Mouse (Mus musculus): ENCODE results near the gene Stxbp4.
A peak's percentile ranks its signal among the peaks of the same experiment; 100 is the strongest.

Gene Stxbp4

DNA sequence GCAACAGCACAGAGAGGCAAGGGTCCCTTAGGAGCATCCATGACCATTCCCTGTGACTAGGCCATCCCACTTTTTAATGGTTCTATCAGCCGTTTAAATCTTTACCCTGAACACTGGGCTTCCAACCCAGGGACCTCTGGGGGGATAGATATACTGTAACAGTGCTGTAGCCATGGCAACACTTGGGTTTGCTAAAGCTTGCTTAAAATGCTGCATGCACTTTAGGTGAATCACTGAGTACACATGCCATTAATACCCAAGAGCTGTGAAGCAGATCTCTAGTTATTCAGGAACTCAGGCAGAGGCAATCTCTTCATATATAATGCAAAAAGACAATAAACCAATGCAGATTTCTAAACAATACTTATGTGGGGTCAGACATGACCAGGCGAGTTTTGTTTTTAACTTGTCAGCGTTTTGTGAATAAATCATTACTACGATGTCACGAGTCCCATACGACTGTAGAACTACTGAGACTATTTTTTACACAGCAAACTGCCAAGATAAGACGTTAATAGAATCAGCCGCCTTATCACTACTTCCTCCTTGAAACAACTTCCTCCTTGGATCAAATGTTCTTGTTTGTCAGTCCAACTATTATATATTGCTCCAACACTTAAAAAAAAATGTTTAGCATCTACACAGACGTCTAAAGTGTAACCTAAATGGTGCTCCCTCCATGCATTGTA, 79.4 kb downstream of the Stxbp4 start:
- no peak for DNase-seq (ENCODE audit: low read depth, low spot score)

DNA sequence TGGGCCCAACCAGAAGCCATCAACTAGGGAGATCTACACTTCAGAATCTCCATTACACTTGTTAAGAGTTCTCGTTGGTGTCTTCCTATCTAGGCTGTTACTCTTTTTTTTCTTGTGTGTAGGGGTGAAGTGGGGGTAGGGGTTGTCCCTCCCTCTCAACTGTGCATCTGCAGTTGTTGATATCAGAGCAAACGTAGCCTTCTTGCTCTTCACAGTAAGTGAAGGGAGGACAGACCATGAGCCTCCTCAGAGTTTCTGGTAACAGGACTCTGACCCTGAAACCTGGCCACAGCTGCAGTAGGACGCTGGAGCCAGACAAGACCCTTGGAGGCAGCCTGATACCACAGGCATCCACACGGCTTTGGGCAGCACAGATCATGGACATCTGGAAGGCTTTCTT, 81.4 kb downstream of the Stxbp4 start:
- no peak for DNase-seq (ENCODE audit: low read depth, low spot score)

- no peak for DNase-seq (ENCODE audit: low read depth, low spot score)
Measured at GRCm38 (mm10) chr11:90553963-90554362, 83.9 kb downstream of the Stxbp4 start.

- no peak for DNase-seq (ENCODE audit: low read depth, low spot score)
Measured at GRCm38 (mm10) chr11:90552303-90553201, 85.3 kb downstream of the Stxbp4 start.

DNA sequence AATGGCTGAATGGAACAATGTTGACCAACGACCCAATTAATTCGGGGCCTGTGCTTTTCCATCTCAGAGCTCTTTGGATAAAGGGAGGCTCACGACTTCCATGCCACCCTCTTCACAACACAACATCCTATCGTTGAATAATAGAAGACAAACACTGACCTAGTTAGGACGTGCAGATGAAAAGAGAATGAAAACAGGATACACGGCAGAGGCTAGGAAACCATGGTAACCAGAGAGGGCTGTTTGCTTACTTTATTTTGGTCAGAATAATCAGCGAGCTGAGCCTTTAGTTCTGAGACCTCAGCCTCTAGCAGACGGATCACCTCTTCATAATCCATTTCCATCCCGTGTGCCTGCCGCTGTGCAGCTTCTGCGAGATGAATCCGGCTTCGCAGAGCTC, 89.3 kb downstream of the Stxbp4 start:
- no peak for DNase-seq (ENCODE audit: low read depth, low spot score)

GRCm38 (mm10) chr11:90538636-90539263, 99.1 kb downstream of the Stxbp4 start:
- DNase-seq (ENCODE audit: low read depth, low spot score): no peak

DNA sequence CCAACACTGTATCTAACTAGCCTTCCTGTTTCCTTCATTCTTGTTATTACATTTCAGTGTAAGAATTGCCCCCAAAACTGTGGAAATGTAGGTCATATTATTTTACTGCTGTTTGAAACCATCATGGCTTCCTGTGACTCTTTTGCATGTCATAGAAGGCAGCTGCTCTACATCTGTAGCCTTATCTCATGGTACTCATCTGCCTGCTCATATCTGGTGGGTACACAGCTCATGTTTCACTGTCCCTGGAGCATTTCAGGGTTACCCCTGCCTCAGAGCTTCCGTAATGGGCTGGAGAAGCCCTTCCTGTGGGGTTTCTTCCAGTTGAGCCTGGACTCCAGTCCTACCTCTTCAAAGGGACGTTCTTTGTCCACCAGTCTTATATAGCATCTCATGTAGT, 112.6 kb downstream of the Stxbp4 start:
- DNase-seq (ENCODE audit: low read depth, low spot score): no peak

DNA sequence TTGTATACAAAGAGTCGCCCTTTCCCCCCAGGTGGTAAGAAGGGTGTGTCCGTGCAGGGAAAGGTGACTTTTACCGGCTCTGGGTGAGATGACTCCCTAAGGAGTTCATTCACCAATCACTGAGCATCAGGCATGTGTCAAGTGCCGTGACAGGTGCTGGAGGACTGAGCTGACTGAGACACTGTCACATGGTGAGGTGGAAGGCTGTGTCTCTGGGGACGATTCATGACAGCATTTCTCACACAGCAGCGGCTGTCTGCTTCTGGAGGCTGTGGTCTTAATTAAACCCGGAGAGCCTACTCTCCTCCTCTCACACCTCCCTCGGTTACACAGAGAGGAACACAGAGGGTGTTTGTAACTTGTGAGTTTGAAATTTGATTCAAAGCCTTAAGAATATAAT, 116.8 kb downstream of the Stxbp4 start:
- DNase-seq (ENCODE audit: low read depth, low spot score): no peak

DNA sequence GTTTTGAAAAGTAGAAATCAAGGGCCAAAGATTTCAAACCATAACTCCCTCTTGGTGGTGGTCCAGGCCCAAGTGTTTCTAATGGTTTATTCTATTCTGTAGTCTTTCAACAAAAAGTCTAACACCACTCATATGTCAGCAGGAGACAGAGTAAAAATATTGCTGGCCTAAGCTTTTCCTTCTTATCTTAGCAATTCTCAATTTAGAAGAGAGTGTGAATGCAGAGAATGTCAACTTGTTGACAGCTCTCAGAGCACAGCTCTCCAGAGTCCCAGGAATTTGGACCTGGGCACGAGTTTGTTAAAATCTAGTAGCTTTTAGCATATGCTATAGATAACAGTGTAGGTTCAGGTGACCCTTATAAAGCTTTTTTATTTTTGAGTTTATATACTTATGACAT, 120.1 kb downstream of the Stxbp4 start:
- DNase-seq (ENCODE audit: low read depth, low spot score): no peak

DNA sequence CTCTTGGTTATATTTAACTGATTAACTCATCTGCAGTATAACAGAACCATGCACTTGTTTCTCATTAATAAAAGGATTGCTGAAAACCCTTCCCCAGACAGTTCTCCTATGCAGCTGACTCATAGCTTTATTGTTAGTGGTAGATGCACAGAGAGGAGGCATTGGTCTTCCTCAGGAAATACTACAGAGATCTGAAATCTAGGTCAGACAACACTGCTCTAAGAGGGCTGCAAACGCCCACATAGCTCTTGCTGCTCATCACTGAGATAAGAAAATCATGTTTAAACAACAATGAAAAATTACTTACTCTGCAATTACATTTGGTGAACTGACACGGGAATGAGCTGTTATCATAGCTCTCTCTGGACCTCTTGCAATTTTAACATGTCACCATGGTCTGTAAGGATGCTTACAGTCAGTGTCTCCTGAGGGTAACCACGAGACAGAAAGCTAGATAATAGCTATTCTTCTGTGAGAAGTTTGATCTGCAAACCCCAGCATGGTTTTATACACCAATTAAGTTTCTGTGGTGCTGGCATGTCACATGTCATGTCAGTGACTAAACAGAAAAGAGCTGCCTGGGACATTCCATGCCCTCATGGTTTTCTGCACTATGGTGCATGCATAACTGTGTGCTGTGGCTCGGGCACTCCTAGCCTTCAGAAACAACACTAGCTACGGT, 125.2 kb downstream of the Stxbp4 start:
- DNase-seq (ENCODE audit: low read depth, low spot score): no peak

DNA sequence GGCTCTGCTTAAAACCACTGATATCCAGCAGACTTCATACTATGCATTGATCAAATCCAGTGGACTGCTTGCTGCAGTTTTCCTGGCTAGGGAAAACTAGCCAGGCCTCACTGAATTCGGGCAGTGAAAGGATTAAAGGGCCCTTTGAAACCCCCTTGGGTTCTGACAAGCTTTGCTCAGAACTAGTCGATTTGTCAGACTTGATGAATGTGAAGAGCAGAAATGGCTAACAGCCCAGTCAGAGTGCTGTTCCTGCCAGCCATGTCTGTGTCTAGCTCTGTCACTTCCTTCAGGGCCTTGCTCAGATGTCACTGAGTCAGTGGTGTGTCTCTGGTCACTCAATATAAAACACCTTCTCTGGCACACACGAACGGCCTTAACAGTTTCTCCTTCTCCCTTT, 136.0 kb downstream of the Stxbp4 start:
- DNase-seq (ENCODE audit: low read depth, low spot score): no peak

- DNase-seq (ENCODE audit: low read depth, low spot score): no peak
Measured at GRCm38 (mm10) chr11:90499918-90500317, 138.0 kb downstream of the Stxbp4 start.

DNA sequence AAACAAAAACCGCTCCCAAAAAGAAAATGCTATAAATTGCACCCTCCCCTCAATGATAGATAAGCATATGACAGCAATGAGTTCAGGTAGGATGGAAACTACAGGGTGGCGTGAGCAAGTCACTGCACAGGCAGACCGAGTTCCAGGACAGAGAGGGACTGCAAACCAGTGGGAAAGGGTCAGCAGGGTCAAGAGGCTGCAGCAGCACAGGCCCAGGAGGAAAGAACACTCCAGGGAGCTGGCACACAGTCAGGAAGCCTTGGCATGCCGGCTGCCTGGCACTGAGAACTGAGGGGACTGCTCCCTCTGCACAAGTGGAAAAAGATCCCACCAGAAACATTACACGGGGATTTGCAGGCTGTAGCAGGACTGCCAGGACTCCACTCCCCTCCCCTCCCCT, 139.4 kb downstream of the Stxbp4 start:
- peak; percentile 50 for DNase-seq (ENCODE audit: low read depth, low spot score)

DNA sequence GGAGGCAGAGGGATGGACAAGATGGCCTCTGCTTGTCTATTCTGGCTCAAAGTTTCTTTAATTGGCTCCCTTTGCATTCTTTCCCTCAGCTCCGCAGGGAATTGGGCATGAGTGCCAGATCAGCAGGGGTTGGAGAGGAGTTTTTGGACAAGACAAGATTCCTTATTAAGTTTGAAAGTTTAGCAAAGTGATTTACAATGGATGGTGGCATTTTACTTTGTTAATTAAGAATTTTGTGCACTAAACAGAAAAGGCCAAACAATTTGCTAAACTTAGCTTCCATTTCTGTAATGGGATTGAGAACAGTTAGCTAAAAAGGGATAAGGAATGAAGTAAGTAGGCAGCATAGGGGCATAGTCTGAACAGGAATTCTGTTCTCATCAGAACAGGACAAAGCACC, 142.9 kb downstream of the Stxbp4 start:
- no peak for DNase-seq (ENCODE audit: low read depth, low spot score)

DNA sequence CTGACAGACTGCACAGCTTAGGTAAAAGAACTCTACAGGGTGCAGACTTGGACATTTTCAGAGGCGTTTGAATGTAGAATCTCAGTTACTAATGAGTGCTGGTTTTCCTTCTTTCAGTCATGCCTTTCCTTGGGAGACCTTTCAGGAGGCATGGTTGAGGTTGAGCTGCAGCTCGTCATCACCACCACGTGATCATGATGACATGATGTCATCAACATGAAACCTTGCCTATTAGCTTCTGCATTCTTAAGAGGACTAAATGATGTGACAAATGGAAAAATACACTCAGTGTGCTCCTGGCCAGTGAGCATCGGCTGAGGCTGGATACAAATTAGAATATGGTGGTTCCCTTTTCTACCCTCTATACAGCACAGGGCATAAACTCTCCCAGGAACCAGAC, 145.4 kb downstream of the Stxbp4 start:
- no peak for DNase-seq (ENCODE audit: low read depth, low spot score)

- DNase-seq (ENCODE audit: low read depth, low spot score): no peak
Measured at GRCm38 (mm10) chr11:90489166-90489565, 148.7 kb downstream of the Stxbp4 start.

GRCm38 (mm10) chr11:90487686-90488085, 150.2 kb downstream of the Stxbp4 start:
- DNase-seq (ENCODE audit: low read depth, low spot score): no peak

- no peak for DNase-seq (ENCODE audit: low read depth, low spot score)
Measured at GRCm38 (mm10) chr11:90484750-90485637, 152.9 kb downstream of the Stxbp4 start.

- DNase-seq (ENCODE audit: low read depth, low spot score): no peak
Measured at GRCm38 (mm10) chr11:90483766-90484165, 154.1 kb downstream of the Stxbp4 start.

DNA sequence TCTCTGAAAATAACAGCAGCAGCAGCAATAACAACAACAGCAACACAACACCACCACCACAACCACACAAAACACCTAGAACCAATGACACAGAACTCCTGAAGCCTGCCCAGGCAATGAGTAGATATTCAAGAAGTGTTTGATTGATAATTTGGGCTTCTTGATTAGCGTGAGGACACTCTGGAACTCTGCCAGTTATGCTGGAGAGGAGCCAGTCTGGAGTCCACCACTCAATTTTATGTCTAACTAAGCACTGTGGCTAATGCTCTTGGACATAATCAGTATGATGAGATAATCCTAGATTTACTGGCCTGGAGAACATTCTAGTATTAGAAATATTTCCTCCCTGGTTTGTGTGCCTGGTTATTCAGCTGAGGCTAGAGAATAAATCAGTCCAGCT, 156.1 kb downstream of the Stxbp4 start:
- no peak for DNase-seq (ENCODE audit: low read depth, low spot score)

- no peak for DNase-seq (ENCODE audit: low read depth, low spot score)
Measured at GRCm38 (mm10) chr11:90470271-90470670, 167.6 kb downstream of the Stxbp4 start.
